Mouse (Mus musculus) layer of hippocampus, postnatal 10 days (tissue): ENCODE results near the gene Klk5. TPM values are rescaled to one million over a fixed set of nuclear protein-coding genes. Genes with fewer than 3 reads are reported as not detected.

ENCODE experiments used
- DNase-seq, 2 experiments: peaks; one replicate each; pipeline ENCODE4 v3.0.0; 2021; ENCODE audit warnings: low spot score in 2 of 2
- total RNA-seq, 2 experiments: library from RNA; stranded (reverse); gene quantifications; 2 replicates each; pipeline ENCODE4 v1.2.3; 2021

The Klk5 gene
- total RNA-seq, 2 experiments from 2014 or later, result not detected

DNA sequence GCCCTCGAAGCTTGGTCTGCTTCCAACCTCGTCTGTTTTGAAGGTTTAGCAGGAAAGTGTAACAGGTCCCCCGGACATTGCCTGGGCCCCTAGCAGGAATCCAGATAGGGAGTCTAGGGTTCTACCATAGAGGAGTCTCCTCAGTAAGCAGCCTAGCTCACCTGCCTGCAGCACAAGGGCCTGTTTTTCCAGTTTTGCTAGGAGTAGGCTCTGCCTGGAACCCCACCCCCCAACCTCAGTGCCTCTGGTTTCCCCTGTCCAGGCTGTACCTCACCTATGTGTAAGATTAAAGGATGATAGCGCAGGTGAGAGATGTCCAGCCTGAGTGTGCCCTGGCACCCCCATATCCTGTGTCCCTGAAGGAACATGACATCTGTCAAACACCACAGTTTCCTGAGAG, 34.7 kb downstream of the Klk5 start:
- DNase-seq, result no peak

DNA sequence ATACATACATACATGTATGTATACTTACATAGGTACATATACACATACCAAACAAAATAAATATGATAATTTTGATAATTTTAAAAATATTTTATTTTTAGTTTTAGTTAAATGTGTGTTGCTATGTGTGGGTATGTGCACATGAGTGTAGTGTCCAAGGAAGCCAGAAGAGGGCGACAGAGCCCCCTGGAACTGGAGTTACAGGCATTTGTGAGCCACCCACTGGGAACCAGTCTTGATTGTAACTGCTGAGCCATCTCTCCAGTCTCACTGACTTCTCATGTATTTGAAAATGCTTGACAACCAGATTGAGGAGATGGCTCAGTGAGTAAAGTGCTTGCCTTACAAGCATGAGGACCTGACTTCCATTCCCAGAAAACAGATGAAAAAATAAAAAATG, 36.5 kb downstream of the Klk5 start:
- DNase-seq, result no peak

DNA sequence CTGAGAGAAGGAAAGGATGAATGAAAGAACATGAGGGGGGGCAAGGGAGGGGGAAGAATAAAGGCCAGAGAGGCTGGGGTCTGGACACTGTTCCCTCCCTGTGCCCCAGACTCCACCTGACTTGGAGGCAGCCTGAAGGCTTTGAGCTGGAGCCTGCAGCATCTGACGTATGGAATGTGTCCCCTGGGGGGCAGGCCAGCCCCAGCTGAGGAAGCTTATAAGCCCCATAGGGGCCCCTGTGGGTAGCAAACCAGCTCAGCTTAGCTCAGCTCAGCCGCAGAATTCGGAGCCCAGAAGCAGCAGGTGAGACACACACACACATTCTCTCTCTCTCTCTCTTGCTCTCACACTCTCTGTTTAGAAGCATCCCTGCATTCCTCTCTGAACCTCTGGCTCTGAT, 39.1 kb downstream of the Klk5 start, which contains the start of gene Klk4:
TSS of gene Klk4 (plus strand) at position 249 of the 400 bp plus-strand sequence.
- DNase-seq, result no peak

DNA sequence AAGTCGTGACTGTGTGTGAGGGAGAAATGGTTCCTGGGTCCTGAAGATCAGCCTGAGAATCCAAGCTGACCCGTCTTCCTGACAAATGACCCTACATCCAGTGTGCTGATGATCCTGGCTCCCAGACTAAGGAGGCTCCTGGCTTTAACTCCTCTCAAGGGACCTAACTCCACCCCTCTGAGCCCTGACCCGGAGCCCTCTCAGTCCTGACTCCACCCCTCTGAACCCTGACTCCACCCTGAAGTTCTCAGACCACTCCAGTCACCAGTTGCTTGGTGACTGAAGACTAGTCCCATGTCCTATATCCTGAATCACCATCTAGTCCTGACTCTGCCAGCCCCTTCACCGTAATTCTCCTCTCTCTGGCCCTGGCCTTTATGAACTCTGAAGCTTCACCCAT, 40.6 kb downstream of the Klk5 start:
- DNase-seq, result no peak

DNA sequence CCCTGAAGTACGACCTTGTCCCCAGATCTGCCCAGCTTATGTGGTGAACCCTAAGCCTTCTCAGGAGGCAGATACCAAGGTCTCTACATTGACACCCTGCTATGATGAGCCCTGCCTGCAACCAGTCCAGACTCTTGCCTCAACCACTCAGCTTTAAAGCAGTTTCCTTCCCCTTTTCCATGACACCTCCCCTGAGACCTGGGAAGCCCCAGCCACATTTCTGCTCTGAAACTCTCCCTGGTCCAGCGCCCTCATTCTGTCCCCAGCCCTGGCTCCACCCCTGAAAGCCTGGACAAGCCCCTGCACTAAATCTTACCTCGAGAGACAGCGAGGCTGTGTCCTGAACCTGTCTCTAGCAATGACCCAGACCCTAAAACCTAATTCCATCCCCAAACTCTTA, 41.0 kb downstream of the Klk5 start:
- no peak for DNase-seq

DNA sequence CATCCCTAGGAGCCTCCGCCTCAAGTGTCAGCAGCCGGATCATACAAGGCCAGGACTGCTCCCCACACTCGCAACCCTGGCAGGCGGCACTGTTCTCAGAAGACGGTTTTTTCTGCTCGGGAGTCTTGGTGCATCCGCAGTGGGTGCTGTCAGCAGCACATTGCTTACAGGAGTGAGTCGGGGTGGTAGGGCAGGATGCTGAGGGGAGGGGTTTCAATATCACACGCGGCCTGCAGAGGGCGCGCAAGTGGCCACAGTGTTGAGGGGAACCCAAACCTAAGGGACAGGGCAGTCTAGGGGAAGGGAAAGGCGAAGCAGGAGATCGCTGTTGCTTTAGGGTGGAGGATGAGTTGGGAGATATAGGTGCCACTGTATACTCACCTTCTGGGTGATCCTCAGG, 41.8 kb downstream of the Klk5 start:
- DNase-seq, result peak; percentile 56 to 58

DNA sequence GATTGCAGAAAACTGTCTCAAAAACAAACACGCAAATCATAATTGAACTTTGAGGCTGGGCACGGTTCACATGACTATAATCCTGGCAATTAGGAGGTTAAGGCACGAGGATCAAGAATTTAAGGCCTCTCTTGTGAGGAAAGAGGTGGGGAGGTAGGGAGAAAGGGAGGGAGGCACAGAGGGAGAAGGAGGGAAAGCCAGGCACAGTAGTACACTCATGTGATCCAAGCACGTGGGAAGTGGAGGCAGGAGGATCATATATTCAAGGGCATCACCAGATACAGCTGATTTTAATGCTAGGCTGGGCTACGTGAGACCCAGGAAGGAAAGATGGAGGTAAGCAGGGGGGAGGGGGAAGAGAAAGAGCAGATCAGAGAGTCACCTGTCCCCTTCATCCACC, 49.6 kb downstream of the Klk5 start:
- DNase-seq, result no peak

DNA sequence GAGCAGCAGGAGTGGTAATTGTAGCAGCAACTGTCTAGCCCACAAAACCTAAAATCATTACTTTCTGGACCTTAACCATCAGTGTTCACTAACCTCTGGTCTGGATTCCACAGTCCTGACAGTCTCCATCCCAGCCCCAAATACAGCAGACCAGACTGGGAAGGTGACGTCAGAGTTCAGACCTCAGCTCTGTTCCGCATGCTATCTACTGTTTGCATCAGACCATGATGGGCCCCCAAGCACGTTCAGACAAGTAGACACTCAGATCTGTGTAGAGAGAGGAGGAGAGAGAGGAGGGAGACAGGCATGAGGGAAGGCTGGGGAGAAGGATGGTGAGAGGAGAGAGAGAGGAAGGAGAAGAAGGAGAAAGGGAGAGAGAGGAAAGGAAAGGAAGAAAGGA, 50.0 kb downstream of the Klk5 start:
- DNase-seq, result no peak

DNA sequence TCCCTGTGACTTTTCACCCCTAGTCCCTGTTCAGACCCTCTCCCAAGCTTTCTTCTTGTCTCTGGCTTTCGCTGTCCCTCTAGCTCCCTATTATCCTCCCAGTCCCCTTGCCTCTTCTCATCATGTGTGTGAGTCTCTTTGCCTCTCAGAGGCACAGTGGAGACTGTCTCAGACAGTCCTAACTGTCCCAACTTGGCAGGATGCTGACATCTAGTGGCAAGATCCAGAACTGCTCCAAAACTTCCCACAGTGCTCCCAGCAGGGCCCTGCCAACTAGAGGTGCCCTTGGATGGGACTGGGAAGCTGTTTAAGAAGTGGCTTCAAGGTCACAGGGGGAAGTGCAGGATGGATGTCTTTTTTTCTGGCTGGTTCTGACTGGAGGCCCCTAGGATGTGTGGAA, 53.1 kb downstream of the Klk5 start:
- DNase-seq, result peak; percentile 93 to 95

Other genes with a start within 250 kb of the Klk5 start
- under 1 TPM in 1 of 2 experiments, not detected in 1; 0.36 TPM for gene Zfp819, start 234.8 kb upstream of the Klk5 start, total RNA-seq
- under 1 TPM in 1 of 2 experiments, not detected in 1; 0.16 TPM for gene Ceacam18, start 207.3 kb upstream of the Klk5 start, total RNA-seq
- 1 to 10 TPM in 1 of 2 experiments, under 1 TPM in 1; 0.71 to 1.0 TPM for gene Siglece, start 181.8 kb upstream of the Klk5 start, total RNA-seq
- 10 to 100 TPM; 15.0 to 15.2 TPM for gene Ctu1, start 170.0 kb upstream of the Klk5 start, total RNA-seq
- under 1 TPM in 1 of 2 experiments, not detected in 1; 0.27 TPM for gene Klk14, start 151.6 kb upstream of the Klk5 start, total RNA-seq
- not detected for gene Klk13, start 129.4 kb upstream of the Klk5 start, total RNA-seq
- gene Klk12, start 73.1 kb upstream of the Klk5 start, total RNA-seq, result not detected
- not detected for gene Klk11, start 67.4 kb upstream of the Klk5 start, total RNA-seq
- gene Klk10, start 60.9 kb upstream of the Klk5 start, total RNA-seq, result under 1 TPM; 0.31 to 0.43 TPM
- gene Klk9, start 50.1 kb upstream of the Klk5 start, total RNA-seq, result not detected
- 10 to 100 TPM; 23.5 to 25.0 TPM for gene Klk8, start 44.4 kb upstream of the Klk5 start, total RNA-seq
- gene Klk7, start 30.7 kb upstream of the Klk5 start, total RNA-seq, result under 1 TPM; 0.29 to 0.62 TPM
- not detected for gene Klk6, start 17.5 kb upstream of the Klk5 start, total RNA-seq
- not detected for gene Klk4, start 39.2 kb downstream of the Klk5 start, total RNA-seq
- not detected for gene Klk15, start 91.8 kb downstream of the Klk5 start, total RNA-seq
- gene Klk1b8, start 108.7 kb downstream of the Klk5 start, total RNA-seq, result not detected
- not detected for gene Klk1b1, start 124.8 kb downstream of the Klk5 start, total RNA-seq
- not detected for gene Klk1b9, start 134.1 kb downstream of the Klk5 start, total RNA-seq
- gene Klk1b11, start 153.9 kb downstream of the Klk5 start, total RNA-seq, result not detected
- gene Klk1b26, start 170.2 kb downstream of the Klk5 start, total RNA-seq, result not detected
- gene Klk1b27, start 210.3 kb downstream of the Klk5 start, total RNA-seq, result not detected